Mouse (Mus musculus): ENCODE results near the gene Gm17026.
A peak's percentile ranks its signal among the peaks of the same experiment; 100 is the strongest.
"Not testable (repeated sequence)": the region's sequence is repeated elsewhere in the genome, so short reads cannot be mapped to it uniquely, and the experiment has no call there.

Gene Gm17026

DNA sequence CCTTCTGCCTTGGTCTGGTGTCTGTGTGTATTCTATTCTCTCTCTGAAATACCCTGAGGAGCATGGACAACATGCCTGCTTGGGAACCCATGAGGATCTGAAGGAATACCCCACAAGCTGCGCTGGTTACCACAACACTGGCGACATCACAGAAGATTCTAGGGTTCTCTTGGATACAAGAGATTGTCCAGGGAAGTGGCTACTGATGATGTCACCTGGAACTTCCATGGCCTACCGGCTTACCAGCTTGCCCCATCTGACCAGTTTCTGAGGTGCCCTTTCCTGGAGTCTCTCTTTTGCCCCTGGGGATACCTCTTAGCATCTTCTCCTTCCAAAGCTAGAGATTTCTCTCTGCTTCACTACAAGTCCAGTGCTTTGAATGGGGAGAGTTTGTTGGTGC is at the start of gene Gm17026:
Gene Gm17026 (minus strand): TSS at position 101 of the 400 bp plus-strand sequence.
- DNase-seq (ENCODE audit: low spot score in 2 of 2) = not testable (repeated sequence)

GRCm38 (mm10) chr14:42297258-42297657 is 37.4 kb upstream of the Gm17026 start, which contains the start of gene Gm9611:
Gene Gm9611 (minus strand): TSS chr14:42297358.
- DNase-seq (ENCODE audit: low spot score in 2 of 2) = not testable (repeated sequence)

GRCm38 (mm10) chr14:42216766-42217537 is 42.9 kb downstream of the Gm17026 start:
- DNase-seq (ENCODE audit: low spot score in 2 of 2) = peak in 1 of 2 experiments; percentile 1
